Mouse (Mus musculus): ENCODE measurements around the gene Gm21969. TPM values are rescaled to one million over a fixed set of nuclear protein-coding genes. Genes with fewer than 3 reads are reported as not detected.

Gene Gm21969
- not detected for polyA plus RNA-seq (2017; shearing (Covaris generic))

DNA sequence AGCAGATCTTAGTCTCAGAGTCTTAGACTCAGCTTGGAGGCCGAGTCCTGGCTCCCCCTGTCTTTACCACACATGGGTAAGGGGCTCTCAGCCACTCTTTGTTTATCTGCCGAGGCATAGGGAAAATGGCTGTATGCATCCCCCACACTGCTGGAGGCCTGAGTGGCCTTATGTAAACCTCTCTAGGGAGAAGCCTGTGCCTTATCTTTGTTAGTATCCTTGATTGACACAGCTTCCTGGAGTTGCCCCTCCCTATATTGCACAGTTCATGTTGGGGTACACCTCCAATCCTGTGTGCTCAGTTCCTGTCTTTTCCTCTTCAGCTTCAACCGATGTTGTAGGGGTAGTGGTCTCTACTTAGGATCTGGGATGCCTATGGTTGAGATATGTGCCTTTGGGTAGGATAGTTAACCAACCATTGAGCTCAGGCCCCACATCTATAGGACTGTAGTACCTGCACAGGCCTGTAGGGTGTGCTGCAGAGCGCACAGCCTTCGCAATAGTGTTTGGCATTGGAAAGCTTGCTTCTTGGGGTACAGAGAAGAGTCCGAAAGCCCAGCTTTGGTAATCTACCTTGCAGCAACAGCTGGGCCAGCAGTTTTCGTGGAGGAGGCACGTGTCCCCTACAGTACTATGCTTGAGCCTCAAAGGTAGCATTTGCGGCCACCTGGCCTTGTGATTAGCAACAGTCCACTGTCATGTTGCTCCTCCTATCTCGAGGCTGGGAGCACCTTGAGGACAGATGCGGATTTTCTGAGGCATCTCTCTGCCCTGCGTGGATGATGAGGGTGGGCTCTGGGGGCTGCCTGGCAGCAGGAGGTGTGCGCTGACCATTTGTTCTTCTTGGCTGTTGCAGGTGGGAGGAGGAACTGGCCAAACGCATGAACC, at the start of gene Gm21969:
Gene Gm21969 (plus strand): TSS at position 830 of the 888 bp plus-strand sequence.
- ATAC-seq = peak; percentile 30

- ATAC-seq = no peak
Observed at GRCm38 (mm10) chr4:139555235-139555634, 47.8 kb upstream of the Gm21969 start.

DNA sequence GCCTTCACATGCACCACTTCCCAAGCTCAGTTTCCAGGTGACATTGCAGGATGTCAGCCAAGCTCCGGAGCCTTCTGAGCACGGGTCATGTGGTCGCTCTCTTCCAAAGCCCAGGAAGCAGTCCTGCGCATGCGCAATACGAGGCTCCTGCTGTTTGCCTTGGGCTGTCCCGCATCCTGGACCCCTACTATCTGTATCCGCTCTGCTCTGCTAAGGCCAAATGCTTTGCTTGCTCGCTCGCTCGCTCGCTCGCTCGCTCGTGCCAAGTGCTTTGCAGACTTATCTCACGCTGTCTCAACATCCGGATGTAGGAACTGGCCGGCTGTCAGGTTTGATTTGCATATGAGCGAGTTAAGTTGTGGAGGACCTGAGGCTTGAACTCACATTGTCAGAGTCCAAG, 47.0 kb upstream of the Gm21969 start:
- no peak for ATAC-seq

DNA sequence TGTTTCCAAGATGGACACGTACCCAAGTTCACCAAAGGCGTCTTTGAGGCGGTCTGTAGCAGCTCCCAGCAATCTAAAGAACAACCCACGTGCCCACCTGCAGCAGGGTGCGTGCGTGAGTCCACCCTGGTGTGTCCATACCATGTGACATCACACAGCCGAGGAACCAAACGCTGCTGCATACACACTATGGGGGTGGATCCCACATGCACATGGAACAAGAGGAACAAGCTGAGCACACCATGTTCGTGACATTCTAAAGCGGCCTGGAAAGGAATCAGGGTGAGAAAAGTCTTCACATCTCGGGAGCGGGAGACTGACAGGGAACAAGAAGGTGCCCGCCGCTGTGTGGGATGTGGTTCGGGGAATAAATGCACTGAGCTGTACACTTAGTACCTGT, 34.6 kb upstream of the Gm21969 start:
- no peak for ATAC-seq

DNA sequence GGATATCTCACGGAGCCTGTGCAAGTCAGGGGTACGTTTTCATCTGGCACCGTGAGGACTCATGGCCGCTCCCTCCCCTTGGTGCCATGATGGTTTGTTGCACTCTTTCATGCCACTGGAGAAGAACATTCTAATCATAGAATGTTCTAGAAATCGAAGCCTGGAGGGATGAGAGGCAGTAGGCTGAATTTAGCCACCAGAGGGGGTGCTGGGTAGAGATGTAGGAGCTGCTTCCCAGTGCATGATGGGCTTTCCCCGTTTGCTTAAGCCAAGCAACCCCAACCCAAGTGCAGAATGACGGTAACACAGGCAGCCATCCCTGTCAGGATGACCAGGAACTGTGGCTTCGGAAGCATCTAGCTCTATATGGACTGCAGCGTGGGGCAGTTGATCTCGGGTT, 32.2 kb upstream of the Gm21969 start:
- no peak for ATAC-seq

DNA sequence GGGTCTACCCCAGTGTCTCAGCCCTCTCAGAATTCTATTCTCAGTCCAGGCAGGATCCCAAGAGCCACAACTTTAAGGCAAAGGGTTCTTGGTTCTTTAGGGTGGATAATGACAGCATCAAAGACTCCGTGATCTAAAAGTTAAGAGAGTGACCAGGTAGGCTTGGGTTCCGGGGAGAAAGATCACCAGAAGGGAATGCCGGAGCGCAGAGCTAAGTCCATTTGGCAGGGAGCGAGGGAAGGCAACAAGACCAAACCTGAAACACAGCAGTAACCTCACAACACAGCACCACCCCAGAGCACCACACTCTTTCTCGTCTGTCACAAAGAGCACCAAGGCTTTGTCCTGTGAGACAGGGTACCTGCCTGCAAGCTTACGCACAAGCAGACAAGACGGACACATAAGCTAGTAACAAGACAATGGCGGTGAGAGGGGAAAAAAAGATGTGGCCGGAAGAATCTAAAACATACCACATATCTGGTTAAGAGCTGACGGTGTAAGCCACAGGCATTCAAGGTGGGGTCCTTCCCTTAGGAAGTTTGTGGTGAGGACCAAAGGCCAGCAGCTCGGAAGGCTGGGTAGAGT, 30.0 kb upstream of the Gm21969 start:
- no peak for ATAC-seq

GRCm38 (mm10) chr4:139574156-139574798, 28.7 kb upstream of the Gm21969 start:
- peak; percentile 83 for ATAC-seq

DNA sequence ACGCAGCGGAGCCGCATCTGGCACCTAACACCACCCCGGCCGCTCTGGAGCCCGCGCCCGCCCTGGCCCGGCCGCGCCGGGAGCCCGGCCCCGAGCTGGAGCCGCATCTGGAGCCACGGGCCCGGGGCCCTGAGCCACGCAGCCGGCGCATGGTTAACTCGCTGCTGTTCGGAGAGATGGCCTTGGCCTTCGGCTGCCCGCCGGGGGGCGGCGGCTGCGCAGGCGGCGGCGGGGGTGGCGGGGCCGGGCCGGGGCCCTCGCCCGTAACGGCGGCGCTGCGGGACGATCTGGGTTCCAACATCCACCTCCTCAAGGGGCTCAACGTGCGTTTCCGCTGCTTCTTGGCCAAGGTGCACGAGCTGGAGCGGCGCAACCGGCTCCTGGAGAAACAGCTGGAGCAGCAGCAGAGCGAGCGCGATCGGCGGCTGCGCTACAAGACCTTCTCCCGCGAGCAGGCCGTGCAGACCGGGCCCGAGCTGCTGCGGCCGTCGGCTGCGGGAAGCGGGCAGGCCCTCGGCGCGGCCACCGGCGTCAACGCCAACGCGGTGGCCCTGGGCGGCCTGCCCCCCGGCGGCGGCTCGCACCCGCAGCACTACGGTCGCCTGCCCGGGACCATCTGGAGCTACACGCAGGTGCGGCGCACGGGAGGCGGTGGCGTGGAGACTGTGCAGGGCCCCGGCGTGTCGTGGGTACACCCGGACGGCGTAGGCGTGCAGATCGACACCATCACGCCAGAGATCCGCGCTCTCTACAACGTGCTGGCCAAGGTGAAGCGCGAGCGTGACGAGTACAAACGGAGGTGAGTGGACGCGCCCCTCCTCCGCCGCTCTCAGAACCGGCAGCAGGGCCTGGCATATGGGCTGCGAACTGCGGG, 27.9 kb upstream of the Gm21969 start:
- ATAC-seq = peak; percentile 8

DNA sequence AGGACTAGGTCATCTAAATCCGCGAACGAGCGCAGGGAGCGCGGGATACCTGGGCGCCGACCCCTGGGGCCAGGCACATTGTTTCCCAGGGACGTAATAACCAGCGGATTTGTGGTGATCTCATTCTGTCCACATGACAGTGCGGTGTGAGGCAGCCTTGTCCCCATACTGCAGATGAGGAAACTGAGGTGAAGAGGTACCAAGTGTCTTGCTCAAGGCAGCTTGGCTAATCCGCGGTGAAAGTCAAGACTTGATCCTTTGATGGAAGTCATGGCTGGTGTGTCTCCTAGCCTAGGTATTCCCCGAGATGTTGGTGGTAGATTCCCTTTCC, 27.3 kb upstream of the Gm21969 start:
- no peak for ATAC-seq

- no peak for ATAC-seq
Observed at GRCm38 (mm10) chr4:139576251-139576880, 26.6 kb upstream of the Gm21969 start.

- no peak for ATAC-seq
Observed at GRCm38 (mm10) chr4:139577006-139577405, 26.0 kb upstream of the Gm21969 start.

DNA sequence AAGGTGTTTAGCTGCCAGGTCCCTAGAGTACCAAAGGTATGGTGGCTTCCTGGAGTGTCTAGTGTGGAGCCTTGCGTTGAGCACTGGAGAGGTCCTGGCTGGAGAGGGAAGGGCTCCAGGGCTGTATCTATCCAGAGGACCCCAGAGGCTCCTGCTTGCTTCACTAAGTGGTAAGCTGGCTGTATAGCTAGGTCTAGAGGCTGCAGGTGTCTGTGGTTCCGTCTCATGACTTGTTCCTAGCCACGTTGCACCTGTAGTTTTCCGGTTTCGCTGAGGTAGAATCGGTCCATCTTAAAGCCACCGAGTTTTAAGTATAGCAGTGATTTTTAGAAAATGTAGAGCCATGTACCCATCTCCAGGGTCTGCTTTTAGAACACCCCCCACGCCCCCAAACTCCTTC, 24.6 kb upstream of the Gm21969 start:
- no peak for ATAC-seq

DNA sequence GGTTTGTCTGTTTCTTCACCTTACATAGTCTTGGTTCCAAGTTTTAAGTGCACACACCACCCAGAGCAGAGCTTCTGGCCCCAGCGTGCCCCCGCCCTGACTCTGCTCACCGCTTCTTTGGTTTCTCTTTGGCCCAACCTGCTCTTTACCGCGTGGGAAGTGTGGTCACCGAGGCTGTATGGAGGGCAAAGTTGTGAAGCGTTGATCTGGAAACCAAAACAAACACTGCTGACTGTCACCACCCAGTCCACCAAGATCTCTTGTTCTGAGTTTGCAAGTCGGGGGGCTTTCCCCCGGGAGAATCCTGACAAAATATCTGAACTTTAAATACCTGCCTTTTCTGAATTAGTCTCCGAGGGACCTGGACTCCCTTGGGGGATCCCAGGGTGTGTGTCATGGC, 24.0 kb upstream of the Gm21969 start:
- ATAC-seq = peak; percentile 48

DNA sequence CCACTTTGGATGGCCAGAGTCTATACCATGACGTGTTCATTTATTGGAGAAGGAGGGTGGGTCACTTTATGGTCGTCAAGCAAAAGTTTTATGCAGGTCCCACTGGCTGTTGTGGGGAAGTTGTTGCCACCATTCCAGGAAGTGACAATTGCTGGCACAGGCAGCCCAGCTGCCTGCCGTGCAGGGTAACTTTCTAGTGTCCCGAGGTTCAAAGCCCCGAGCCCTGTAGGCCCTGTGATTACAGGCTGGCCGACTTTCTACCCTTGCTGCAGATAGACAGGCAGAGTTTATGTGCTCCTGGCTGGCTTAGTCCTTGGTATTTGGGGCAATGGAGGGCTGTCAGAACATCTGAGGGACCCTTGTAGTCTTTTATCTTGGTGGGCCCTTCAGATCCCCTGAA, 23.5 kb upstream of the Gm21969 start:
- peak; percentile 15 for ATAC-seq

- no peak for ATAC-seq
Observed at GRCm38 (mm10) chr4:139580663-139581336, 22.2 kb upstream of the Gm21969 start.

- ATAC-seq = no peak
Observed at GRCm38 (mm10) chr4:139581427-139582051, 21.4 kb upstream of the Gm21969 start.

- ATAC-seq = no peak
Observed at GRCm38 (mm10) chr4:139582346-139582745, 20.6 kb upstream of the Gm21969 start.

DNA sequence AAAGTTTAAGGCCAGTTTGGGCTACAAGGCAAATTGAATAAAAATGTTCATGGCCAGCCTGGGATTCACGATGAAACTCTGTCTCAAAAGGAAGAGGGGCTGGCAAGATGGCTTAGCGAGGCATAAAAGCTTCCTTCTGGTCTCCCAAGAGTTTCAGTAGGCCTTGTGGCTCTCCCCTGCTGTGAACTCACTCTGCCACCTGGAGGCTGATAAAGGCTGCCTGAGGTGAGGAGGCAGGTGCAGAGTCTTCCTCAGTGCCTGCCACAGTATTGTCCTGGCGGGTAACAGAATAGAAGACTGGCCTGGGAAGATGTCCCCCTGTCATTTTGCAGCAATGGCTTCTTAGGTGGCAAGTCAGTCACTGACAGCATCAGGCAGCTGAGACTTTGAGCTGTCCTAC, 20.1 kb upstream of the Gm21969 start:
- no peak for ATAC-seq

GRCm38 (mm10) chr4:139583629-139584245, 19.2 kb upstream of the Gm21969 start:
- no peak for ATAC-seq

- ATAC-seq = no peak
Observed at GRCm38 (mm10) chr4:139584704-139585103, 18.3 kb upstream of the Gm21969 start.

GRCm38 (mm10) chr4:139585713-139586112, 17.3 kb upstream of the Gm21969 start:
- ATAC-seq = no peak
